Mouse (Mus musculus): Measurements from ENCODE around the gene Arhgef19.

The Arhgef19 gene

DNA sequence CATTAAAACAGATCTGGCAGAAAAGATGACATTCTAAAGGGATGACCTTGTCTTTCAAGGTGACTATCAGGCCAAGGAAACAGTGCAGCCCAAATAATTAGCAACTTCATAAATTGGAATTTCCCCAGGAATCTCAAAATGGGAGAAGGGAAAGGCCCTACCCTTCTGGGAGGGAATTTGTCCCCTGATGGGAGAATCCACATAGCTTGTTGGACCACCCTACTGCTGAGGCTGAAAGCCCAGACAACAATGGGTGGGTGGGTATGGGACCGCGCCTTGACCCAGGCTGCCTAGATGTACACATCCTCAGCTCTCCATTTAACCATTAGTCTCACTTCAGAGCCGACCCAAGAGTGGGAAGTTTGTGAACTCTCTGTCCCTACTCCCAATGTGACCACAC lies 45.2 kb downstream of the Arhgef19 start:
- DNase-seq (ENCODE audit: low spot score) = no peak

DNA sequence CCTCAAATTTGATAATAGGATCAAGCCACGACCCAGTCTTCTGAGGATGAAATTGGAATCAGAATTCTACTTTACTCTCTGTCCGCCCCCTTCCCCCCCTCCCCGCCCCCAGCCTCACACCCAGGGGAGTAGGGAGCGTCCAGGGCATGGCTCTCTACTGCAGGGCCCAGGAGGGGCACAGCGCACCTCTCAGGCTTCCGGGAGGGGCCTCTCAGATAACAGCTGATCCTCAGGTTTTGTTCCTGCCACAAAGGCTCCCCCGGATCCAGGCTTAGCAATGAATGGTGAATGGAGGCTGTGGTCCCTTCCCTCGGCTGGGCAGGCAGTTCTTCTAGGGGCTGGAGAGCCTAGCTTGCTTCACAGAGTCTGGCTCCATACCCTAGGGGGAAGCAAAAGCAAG lies 45.8 kb downstream of the Arhgef19 start:
- no peak for DNase-seq (ENCODE audit: low spot score)

DNA sequence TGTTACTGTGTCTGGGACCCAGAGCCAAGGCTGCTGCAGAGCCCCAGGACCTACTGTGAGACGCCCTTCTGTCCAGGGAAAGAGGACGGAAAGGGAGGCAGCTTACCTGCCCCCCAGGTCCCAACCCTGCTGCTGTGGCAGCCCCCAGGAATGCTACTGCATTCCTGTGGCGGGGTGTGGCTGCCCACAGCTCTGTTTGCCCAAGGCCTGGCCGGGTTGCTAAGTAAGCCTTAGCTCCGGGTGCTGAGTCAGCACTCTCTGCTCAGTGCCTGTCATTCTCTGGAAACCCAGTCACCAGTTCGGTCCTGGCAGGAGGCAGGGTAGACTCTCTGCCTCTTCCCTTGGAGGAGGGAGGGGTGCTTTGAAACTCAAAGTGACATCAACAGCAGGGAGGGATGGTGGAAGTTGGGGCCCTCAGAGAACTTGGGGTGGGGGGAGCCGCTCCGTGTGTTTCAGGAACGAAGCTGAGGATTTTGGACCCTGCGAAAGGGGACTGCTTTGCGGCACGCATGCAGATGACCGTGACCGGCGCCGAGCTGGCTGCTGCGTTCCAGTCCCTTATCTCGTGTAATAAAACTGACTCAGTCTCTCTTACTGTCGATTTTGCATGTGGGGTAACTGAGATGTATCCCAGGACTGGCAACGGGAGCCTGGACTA lies 47.7 kb downstream of the Arhgef19 start:
- no peak for DNase-seq (ENCODE audit: low spot score)

DNA sequence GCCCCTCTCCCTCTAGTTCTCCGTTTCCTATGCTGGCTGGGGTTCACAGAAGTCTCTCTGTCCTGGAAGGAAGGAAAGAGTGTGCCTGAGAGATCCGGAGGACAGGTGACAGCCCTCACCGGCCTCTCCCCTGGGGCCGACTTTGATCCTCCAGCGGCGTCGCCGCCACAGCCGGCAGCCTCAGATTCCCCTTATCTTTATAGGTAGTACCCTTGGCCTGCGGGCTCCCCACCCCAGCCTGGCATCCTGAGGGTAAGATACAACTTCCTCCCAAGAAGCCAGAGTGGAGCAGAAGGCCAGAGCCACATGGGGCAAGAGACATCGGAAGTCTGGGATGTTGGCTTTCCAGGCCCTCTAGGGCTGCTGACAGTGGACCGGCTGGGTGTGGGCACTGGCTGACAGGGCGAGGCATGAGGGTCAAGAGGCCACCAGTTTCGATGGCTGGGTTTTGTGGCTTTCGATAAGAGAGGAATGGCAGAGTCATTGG lies 48.3 kb downstream of the Arhgef19 start:
- DNase-seq (ENCODE audit: low spot score) = no peak

DNA sequence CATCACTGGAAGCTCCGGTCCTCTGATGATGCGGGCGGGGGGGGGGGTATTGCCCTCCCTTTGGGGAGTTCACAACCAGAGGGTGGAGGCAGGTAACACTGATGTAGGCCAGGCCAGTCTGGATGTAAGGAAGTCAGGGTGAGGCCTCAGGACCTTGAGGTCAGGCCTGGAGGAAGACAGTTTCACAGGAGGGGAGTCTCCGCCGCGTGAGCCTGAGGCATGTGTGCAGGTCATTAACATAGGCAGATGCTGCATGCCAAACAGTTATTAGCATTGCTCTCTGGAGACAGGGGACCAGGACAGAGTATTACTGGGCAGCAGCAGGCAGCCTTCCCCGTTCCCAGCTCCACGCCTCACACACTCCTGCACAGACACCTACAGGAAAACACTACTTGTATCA lies 48.9 kb downstream of the Arhgef19 start:
- DNase-seq (ENCODE audit: low spot score) = no peak

DNA sequence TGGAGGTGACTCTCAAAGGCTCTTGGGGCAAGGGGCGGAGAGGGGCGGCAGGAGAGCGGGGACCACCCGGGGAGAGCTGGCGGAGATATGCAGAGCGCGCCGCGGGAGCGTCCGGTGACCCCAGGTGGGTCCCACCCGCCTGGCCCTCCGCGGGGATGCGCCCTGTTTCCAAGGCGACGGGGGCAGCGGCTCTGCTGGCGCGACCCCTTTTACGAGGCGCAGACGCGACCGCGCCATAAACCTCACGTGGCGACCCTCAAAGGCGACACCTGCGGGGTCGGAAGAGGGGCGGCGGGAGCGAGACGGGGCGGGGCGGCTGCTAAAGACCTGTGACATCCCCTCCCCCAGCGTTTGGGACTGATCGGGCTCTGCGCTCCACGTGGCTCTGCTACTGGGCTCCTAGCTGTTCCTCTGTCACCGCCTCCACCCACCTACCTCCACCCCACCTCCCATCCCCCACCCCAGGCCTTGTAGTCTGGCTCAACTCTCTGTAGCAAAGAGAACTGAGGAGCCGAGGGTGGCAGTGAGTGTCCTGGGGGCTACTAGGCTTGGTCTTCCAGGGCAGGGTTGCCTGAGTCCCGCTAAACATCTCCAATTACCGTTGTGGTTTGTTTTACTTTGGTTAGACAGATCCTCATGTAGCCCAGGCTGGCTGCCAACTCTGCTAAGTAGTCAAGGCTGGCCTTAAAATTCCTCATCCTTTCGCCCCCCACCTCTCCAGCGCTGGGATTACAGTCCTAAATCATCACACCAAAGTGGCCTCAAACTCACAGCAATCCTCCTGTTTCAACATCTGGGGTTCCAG lies 52.5 kb downstream of the Arhgef19 start:
- no peak for DNase-seq (ENCODE audit: low spot score)

DNA sequence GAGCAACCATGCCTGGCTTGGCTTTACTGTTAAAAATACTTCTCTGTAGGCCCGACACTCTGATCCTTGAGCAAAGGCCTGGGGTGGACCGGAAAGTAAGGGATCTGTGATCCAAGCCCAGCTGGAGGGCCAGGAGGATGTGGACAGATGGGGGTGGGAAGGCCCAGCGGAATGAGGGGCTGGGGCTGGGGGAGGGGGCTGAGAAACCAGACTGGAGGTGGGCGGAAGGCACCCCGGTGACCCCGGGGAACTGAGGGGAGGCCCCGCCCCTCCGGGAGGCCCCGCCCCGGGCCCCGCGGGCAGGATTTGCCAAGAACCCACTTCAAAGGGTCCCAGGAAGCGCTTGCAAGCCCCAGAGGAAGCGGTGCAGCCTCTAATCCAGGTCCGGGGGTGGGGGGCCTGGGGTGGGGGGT lies 56.5 kb downstream of the Arhgef19 start:
- DNase-seq (ENCODE audit: low spot score) = no peak

DNA sequence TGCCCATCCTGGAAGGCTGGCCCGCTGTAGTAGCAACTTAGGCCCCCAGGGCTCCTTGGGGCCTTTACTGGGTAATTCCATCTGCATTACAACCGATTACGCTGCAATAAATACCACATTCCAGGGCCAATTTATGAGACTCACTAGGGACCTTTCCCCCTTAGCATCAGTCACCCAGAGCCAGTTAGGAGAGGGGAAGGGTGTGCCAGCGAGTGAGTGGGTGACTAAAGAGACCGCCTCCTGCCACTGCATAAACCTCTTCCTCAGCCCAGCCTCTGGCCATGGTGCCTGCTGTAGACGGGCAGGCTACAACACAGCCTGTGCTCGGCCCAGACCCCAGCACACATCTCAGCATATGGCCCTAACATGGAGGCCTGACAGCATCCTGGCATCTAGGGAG lies 58.6 kb downstream of the Arhgef19 start:
- DNase-seq (ENCODE audit: low spot score) = no peak

DNA sequence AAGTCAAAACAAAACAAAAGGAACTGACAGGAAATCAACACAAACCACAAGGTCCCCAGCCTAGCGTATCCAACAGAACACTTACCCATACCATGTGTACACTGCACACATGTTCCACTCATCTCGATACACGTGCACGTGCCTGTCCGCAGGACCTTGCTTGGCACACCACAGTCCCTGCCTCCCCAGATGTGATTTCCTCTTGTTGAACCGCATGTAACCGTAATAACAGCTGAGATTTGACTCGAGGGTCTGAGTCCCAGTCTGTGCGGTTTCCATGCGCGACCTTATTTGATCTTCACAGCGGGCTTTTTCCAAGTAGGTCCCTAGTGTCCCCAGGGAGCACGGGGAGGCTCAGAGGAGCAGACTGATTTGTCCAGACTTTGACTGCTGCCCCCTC lies 60.1 kb downstream of the Arhgef19 start:
- no peak for DNase-seq (ENCODE audit: low spot score)

DNA sequence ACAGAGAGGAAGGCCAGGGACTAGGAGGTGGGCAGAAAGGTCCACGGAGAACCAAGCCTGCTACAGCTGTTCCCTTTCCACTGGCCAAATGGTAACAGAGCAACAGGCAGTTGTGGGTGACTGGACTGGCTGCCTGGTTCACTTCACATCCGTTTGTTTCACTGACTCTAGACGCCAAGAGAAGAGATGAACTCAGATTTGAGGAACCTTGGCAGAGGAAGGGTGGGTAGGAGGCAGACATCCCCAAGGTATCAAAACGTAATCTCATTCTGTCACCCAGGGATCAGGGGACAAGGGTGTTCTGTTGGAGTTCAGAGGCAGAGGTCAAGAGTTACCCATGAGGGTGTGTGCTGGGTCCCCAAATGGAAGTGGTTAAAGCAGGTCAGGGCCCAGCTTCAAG lies 60.9 kb downstream of the Arhgef19 start:
- DNase-seq (ENCODE audit: low spot score) = no peak

DNA sequence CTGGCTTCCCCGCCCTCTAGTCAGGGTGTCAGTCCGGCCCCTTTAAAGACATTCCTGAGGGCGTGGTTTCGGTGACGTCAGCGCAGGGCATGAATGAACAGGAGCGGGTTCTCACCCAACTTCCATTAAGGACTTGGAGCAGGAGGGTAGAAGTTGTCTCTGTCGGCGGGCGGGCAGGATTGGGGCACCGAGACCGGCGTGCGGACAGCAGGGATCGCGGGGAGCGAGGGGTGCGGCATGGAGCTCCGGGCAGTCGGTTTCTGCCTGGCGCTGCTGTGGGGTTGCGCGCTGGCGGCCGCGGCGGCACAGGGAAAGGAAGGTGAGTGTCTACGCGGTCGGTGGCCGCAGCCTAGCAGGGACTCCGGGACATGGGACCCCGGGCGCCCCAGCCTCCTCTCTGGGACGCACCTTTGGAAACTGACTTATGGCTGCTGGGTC lies 61.8 kb downstream of the Arhgef19 start, which contains the start of gene Epha2:
Gene Epha2 (plus strand): TSS at position 125 of the 438 bp plus-strand sequence.
- DNase-seq (ENCODE audit: low spot score) = peak; percentile 69

DNA sequence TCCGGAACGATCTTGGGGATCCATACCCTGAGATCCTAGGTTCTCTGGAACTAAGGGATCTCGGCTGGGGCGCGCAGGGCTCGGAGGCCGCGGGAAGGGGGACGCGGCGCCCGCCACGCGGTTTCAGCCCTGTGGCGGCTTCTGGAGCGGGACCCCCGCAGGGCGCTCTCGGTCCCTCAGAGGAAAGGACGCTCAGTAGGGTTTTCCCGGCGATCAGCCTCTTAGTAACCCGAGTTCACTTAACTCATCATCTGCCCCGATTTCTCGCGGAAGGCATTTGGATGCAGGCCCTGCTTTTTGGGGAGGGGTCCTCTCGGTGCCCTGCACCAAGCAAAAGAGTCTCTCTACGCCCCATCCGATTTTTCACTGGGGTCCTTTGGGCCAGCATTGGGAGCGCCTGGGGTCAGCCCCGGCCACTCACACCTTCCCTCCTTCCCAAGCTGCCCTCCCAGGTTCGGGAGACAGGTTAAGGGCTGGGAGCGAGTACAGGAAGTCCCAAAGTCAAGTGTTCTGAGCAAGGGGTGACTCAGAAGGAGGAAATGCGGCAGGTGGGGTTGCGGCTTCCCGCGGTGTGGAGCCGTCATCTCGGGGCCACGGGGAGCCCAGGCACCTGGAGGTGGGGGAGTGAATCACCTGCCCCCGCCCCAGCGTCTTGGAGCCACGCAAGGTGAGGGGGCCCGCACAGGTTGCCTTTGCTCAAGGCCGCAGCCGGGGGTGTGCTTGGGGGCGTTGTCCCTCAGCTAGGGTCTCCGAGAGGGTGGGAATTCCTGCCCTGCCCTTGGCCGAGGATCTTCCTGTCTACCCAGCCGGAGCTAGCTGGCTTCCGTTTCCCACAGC lies 62.5 kb downstream of the Arhgef19 start:
- DNase-seq (ENCODE audit: low spot score) = no peak

DNA sequence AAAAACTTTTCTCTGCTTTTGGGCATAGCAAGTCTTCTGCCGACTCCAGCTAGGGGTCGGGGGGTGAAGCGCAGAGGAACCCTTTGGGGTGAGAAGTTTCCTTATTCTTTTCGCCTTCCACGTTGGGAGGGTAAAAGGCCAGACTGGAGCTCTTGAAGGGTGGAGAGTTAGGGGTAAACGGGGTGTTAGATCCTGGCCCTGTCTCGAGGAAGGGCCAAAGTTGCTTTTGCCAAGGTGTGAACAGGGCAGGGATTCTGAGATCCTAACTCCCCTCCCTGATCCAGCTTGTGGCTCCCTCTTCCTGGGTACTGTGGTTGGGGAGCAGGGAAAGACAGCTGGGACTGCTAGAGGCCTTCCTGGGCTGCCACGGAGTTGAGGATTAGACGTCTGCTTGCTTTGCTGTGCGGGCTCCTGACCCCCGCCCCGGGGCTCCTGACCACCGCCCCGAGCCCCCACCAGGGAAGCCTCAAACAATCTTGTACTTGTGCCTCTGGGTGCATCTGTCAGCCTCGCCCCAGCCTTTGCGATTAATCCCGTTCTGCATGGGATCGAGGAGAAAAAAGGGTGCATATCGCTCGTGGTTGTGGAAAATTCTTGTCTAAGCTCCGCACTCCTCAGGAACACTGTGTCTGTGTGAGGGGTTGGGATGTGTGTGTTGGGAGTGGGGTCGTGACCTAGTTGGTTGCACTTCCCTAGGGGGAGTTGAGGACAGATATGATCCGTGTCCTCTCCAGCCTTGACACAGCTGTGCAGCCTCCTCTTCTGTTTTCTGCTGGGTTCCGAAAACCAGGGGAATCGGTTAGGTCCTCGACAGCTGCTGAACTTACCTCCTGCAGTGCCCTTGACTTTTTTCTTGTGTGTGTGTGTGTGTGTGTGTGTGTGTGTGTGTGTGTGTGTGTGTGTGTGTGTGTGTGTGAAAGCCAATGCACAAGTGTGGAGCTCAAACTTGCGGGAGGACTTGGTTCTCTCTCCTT lies 63.4 kb downstream of the Arhgef19 start:
- DNase-seq (ENCODE audit: low spot score) = no peak

DNA sequence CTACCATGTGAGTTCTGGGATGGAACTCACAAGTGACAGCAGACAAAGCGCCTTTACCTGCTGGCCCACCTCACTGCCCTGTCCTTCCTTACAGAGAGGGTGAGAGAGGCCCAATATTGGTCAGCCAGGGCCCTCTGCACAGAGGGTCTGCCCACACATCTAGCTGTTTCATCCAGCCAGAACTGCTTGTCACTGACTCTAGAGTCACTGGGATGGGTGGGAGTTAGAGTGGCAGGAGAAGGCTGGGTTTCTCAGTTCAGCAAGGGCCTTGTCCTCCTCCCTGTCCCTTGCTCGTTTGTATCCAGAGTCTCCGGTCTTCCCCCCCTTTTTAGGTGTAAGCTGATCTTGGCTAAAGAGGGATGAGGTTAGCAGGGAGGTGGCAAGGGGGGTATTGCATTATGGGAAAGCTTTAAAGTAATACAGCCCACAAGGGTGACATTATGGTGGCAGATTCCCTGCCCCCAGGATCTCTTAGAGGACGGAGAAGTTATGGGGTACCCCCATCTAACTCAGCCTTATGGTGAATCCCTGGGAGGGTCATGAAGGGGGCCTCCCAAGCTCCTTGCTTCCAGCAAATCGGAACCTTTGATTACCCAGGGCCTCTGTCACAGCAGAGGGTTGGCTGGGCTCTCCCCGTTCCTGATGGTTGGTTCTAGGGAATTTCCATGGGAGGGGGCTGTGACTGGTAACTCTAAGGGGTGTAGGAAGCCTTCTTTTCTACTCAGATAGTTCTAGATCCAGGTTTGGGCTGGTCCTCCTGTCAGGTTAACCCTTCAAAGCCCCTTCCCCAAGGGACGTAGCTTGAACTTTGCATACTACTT lies 64.3 kb downstream of the Arhgef19 start:
- DNase-seq (ENCODE audit: low spot score) = no peak

DNA sequence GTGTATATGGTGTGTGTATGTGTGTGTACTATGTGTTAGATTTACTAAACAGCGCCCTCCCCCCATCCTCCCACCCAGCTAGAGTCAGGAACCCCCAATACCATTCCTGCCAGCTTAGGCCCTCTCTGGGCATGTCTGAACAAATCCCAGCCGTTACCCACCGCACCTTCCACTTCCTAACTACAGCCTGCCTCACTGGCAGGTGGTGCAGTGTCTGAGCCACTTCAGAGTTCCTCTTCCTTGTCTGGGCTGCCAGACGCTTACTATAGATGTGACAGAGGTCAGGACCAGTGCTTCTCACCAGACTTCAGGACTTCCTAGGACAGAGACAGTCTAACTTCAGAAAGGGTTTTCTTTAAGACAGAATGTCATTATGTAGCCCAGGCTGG lies 64.9 kb downstream of the Arhgef19 start:
- no peak for DNase-seq (ENCODE audit: low spot score)

DNA sequence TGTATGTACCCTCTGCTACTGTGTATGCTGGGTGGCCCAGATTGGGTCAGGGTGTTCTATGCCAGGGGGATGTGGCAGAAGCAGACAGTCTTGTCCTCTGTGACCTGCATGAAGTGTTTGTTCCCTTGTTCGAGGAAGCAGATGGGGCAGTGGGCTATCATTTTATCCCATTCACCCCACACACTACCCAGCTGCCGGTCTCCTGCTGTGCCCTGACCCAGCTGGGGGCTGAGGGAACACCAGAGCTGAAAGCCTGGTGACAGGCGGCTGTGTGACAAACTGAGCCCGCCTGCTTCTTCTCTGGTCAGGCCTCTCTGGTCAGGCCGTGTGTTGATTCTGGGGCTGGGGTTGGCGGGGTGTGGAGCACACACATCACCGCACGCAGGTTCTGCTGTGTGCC lies 66.8 kb downstream of the Arhgef19 start:
- DNase-seq (ENCODE audit: low spot score) = no peak
